Comparison of ENCODE assay signal across 18 mouse cellular contexts in genomic region chr7:143044826-143045206, GRCm38 (mm10). TPM values are rescaled to one million over a fixed set of nuclear protein-coding genes. Genes with fewer than 3 reads are reported as not detected.
DNase-seq lines count a peak whose midpoint lies in the region; ATAC-seq and TF ChIP-seq lines count a peak whose summit lies in the region.
"Had no signal": no experiment of that assay in that cellular context is flagged by ENCODE, and none has a peak within 500 bp of the region (broad histone marks: within the 10 kb centered on the region; RNA-seq: fewer than 3 reads in every experiment).

No protein-coding gene starts in this region.

- no peak for ATAC-seq in intestine, postnatal 0 days
- no peak for ATAC-seq in intestine, embryonic 15.5 days
- ATAC-seq in lung, postnatal 0 days: no peak
- ATAC-seq: CD4-positive, CD25-positive, alpha-beta regulatory T cell, adult 4 months; inflammation-experienced regulatory T-cells, adult 6 months; midbrain, embryonic 15.5 days had no signal

- H3K9me3 ChIP-seq in intestine, postnatal 0 days (ENCODE audit: control insufficient read depth): no peaks in the 10 kb centered on the region
- H3K9me3 ChIP-seq in intestine, embryonic 15.5 days: no peaks in the 10 kb centered on the region
- no peaks in the 10 kb centered on the region for H3K9me3 ChIP-seq in lung, postnatal 0 days (ENCODE audit: low read length)
- H3K9me3 ChIP-seq in limb, embryonic 10.5 days (replicated peaks): no peaks in the 10 kb centered on the region
- H3K9me3 ChIP-seq: embryonic facial prominence, embryonic 13.5 days; heart, embryonic 12.5 days; midbrain, embryonic 15.5 days had no signal

- peaks cover 4% of the 10 kb centered on the region; the same call in 1 of the 2 replicates for H3K27me3 ChIP-seq in intestine, postnatal 0 days (replicated peaks; ENCODE audit: control insufficient read depth, insufficient read depth, low read length)
- peaks cover 14% of the 10 kb centered on the region for H3K27me3 ChIP-seq in intestine, embryonic 15.5 days (replicated peaks)
- no peaks in the 10 kb centered on the region for H3K27me3 ChIP-seq in lung, postnatal 0 days (replicated peaks; ENCODE audit: insufficient read depth, low read length)
- H3K27me3 ChIP-seq in limb, embryonic 10.5 days (ENCODE audit: low read depth, poor library complexity, severe bottlenecking): no peaks in the 10 kb centered on the region
- H3K27me3 ChIP-seq: embryonic facial prominence, embryonic 13.5 days; heart, embryonic 12.5 days; midbrain, embryonic 15.5 days had no signal

- peak; percentile 39 for TF ChIP-seq CTCF in intestine, postnatal 0 days (IDR thresholded peaks at IDR 0.05; ENCODE audit: low read depth)
- TF ChIP-seq CTCF in lung, postnatal 0 days (IDR thresholded peaks at IDR 0.05): peak; percentile 45

- H3K9ac ChIP-seq in intestine, postnatal 0 days (ENCODE audit: low read depth, low read length): no peak overlapping the region
- no peak overlapping the region for H3K9ac ChIP-seq in intestine, embryonic 15.5 days
- no peak overlapping the region for H3K9ac ChIP-seq in lung, postnatal 0 days (replicated peaks; ENCODE audit: low read depth)
- H3K9ac ChIP-seq: embryonic facial prominence, embryonic 13.5 days; heart, embryonic 12.5 days; midbrain, embryonic 15.5 days had no signal

- no peak overlapping the region for H3K4me2 ChIP-seq in intestine, postnatal 0 days (replicated peaks; ENCODE audit: low read depth)
- no peak overlapping the region for H3K4me2 ChIP-seq in intestine, embryonic 15.5 days (replicated peaks)
- no peak overlapping the region for H3K4me2 ChIP-seq in lung, postnatal 0 days (replicated peaks; ENCODE audit: low read depth, low read length)
- H3K4me2 ChIP-seq: embryonic facial prominence, embryonic 13.5 days; heart, embryonic 12.5 days; midbrain, embryonic 15.5 days had no signal

- no peak overlapping the region for H3K27ac ChIP-seq in intestine, postnatal 0 days (ENCODE audit: low read depth, low read length)
- no peak overlapping the region for H3K27ac ChIP-seq in intestine, embryonic 15.5 days
- no peak overlapping the region for H3K27ac ChIP-seq in lung, postnatal 0 days (ENCODE audit: low read length)
- H3K27ac ChIP-seq in limb, embryonic 10.5 days: no peak overlapping the region
- H3K27ac ChIP-seq: embryonic facial prominence, embryonic 13.5 days; midbrain, embryonic 15.5 days had no signal

- no peaks in the 10 kb centered on the region for H3K36me3 ChIP-seq in intestine, postnatal 0 days (ENCODE audit: control insufficient read depth, insufficient read depth)
- no peaks in the 10 kb centered on the region for H3K36me3 ChIP-seq in intestine, embryonic 15.5 days
- no peaks in the 10 kb centered on the region for H3K36me3 ChIP-seq in lung, postnatal 0 days (ENCODE audit: insufficient read depth, low read length)
- H3K36me3 ChIP-seq in limb, embryonic 10.5 days: no peaks in the 10 kb centered on the region
- H3K36me3 ChIP-seq: heart, embryonic 12.5 days; midbrain, embryonic 15.5 days had no signal

- H3K4me1 ChIP-seq in intestine, postnatal 0 days (replicated peaks; ENCODE audit: control insufficient read depth, insufficient read depth, low read length): 0 out of 2 replicates have a peak, but pooled peaks cover 8% of the 10 kb centered on the region
- peaks cover 13% of the 10 kb centered on the region for H3K4me1 ChIP-seq in intestine, embryonic 15.5 days (replicated peaks)
- H3K4me1 ChIP-seq in lung, postnatal 0 days (ENCODE audit: insufficient read depth, low read depth, low read length): peaks cover 14% of the 10 kb centered on the region; the same call in 1 of the 2 replicates
- no peaks in the 10 kb centered on the region for H3K4me1 ChIP-seq in limb, embryonic 10.5 days
- H3K4me1 ChIP-seq: embryonic facial prominence, embryonic 13.5 days; midbrain, embryonic 15.5 days had no signal

- no peak for DNase-seq in lung, postnatal 0 days (ENCODE audit: low spot score)
- no peak for DNase-seq in lung, postnatal 36 days
- DNase-seq in NIH3T3 (ENCODE audit: low read depth) (peak; percentile 44), MN1 (ENCODE audit: low spot score) (no peak)
- no peak for DNase-seq in limb, embryonic 10.5 days (ENCODE audit: low spot score)
- DNase-seq: cerebellum, adult 9-11 months; gastrocnemius, postnatal 36 days; heart, postnatal 4 days; kidney, postnatal 10 days; lung, adult 2 months; thymus, adult 18-20 months had no signal

- no peak overlapping the region for H3K4me3 ChIP-seq in intestine, postnatal 0 days (ENCODE audit: low read depth, low read length)
- H3K4me3 ChIP-seq in intestine, embryonic 15.5 days (replicated peaks): no peak overlapping the region
- H3K4me3 ChIP-seq in lung, postnatal 0 days (ENCODE audit: low read depth, low read length): no peak overlapping the region
- no peak overlapping the region for H3K4me3 ChIP-seq in limb, embryonic 10.5 days
- H3K4me3 ChIP-seq: embryonic facial prominence, embryonic 13.5 days; heart, embryonic 12.5 days; midbrain, embryonic 15.5 days had no signal

- no peak for TF ChIP-seq EP300 in lung, postnatal 0 days (IDR thresholded peaks at IDR 0.05)

RNA-seq across cellular contexts. Expression of gene Cd81, which starts 7.7 kb away (rescaled TPM):
- polyA plus RNA-seq in intestine, postnatal 0 days (2015; fragmentation: Nextera tagmentation; extraction: Ambion mirVana): 212 and 216 TPM in 2 replicates
- polyA plus RNA-seq in intestine, embryonic 15.5 days (2015; fragmentation: Nextera tagmentation; extraction: Ambion mirVana): 411 and 413 TPM in 2 replicates
- polyA plus RNA-seq in lung, postnatal 0 days (2015; fragmentation: Nextera tagmentation; extraction: Ambion mirVana): 724 and 747 TPM in 2 replicates
- 267 and 310 TPM in 2 replicates for polyA plus RNA-seq in limb, embryonic 10.5 days (2016; fragmentation: Nextera tagmentation; extraction: Ambion mirVana)

RNA-seq across cellular contexts. Expression of gene Tssc4, which starts 24.2 kb away (rescaled TPM):
- 32.8 and 34.0 TPM in 2 replicates for polyA plus RNA-seq in intestine, postnatal 0 days (2015; fragmentation: Nextera tagmentation; extraction: Ambion mirVana)
- 76.0 and 76.2 TPM in 2 replicates for polyA plus RNA-seq in intestine, embryonic 15.5 days (2015; fragmentation: Nextera tagmentation; extraction: Ambion mirVana)
- 52.3 and 54.5 TPM in 2 replicates for polyA plus RNA-seq in lung, postnatal 0 days (2015; fragmentation: Nextera tagmentation; extraction: Ambion mirVana)
- polyA plus RNA-seq in limb, embryonic 10.5 days (2016; fragmentation: Nextera tagmentation; extraction: Ambion mirVana): 145 and 157 TPM in 2 replicates

RNA-seq across cellular contexts. Expression of gene Tspan32, which starts 40.0 kb away (rescaled TPM):
- 0.74 and 0.77 TPM in 2 replicates for polyA plus RNA-seq in intestine, postnatal 0 days (2015; fragmentation: Nextera tagmentation; extraction: Ambion mirVana)
- polyA plus RNA-seq in intestine, embryonic 15.5 days (2015; fragmentation: Nextera tagmentation; extraction: Ambion mirVana): 2.2 and 2.8 TPM in 2 replicates
- 6.1 and 7.8 TPM in 2 replicates for polyA plus RNA-seq in lung, postnatal 0 days (2015; fragmentation: Nextera tagmentation; extraction: Ambion mirVana)
- 5.5 TPM in 2 replicates for polyA plus RNA-seq in limb, embryonic 10.5 days (2016; fragmentation: Nextera tagmentation; extraction: Ambion mirVana)

RNA-seq across cellular contexts. Expression of gene Trpm5, which starts 49.6 kb away (rescaled TPM):
- polyA plus RNA-seq in intestine, postnatal 0 days (2015; fragmentation: Nextera tagmentation; extraction: Ambion mirVana): 0.97 and 1.3 TPM in 2 replicates
- 8.2 and 9.8 TPM in 2 replicates for polyA plus RNA-seq in intestine, embryonic 15.5 days (2015; fragmentation: Nextera tagmentation; extraction: Ambion mirVana)
- polyA plus RNA-seq in lung, postnatal 0 days (2015; fragmentation: Nextera tagmentation; extraction: Ambion mirVana): 0.65 and 0.72 TPM in 2 replicates
- 0.88 and 1.9 TPM in 2 replicates for polyA plus RNA-seq in limb, embryonic 10.5 days (2016; fragmentation: Nextera tagmentation; extraction: Ambion mirVana)
- polyA plus RNA-seq: CD4-positive, CD25-positive, alpha-beta regulatory T cell, adult 4 months had no signal
